Mouse (Mus musculus) kidney, adult 9 months (tissue): ENCODE measurements around the gene Ucp2.

Experiments used
- DNase-seq: peaks from one replicate; pipeline ENCODE4 v3.0.0; 2022

Ucp2 gene

DNA sequence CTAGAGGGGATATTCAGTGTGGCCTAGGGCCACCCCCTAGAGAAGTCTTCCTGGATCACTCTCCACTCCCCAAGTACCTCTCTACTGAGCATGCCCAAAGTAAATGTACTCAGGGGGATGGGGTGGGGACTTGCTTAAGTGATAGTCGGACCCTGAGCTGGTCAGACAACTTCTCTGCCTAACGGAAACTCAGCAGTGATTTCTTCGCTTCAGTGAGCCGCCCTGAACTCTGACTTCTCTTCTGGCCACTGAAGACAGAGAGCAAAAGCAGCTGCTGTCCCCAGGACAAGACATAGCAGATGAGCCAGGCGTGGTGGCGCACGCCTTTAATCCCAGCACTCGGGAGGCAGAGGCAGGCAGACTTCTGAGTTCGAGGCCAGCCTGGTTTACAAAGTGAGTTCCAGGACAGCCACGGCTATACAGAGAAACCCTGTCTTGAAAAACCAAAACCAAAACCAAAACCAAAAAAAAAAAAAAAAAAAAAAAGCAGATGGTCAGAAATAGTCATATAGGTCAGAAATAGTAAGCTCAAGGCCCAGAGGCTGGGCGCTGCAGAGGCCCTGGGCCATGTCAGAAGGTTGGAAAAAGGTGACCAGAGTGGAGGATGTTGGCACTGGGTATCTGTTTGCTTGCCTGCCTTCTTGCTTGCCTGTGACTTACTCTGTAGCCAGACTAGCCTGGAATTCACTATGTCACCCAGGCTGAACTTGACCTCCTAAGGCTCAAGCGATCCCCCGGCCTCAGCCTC, 11.8 kb downstream of the Ucp2 start:
- DNase-seq, result no peak

DNA sequence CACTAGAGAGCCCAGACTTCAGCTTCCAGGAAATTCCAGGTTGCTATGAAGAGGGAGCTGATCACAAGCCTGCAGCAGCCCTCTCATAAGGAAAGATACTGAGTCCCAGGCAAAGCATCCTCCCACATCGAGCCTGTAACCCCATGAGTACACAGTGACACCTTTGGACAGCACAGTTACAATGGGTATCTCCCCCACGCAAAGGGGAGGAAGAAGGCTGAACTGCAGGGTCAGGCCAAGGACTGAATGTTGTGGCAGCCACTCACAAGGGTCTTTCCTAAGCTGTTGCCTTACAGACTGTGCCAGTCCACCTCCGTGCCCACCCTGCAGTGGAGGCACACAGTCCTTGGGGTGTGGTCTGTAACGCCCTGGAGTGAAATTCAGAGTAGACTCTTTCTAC, 13.4 kb downstream of the Ucp2 start:
- DNase-seq, result no peak

DNA sequence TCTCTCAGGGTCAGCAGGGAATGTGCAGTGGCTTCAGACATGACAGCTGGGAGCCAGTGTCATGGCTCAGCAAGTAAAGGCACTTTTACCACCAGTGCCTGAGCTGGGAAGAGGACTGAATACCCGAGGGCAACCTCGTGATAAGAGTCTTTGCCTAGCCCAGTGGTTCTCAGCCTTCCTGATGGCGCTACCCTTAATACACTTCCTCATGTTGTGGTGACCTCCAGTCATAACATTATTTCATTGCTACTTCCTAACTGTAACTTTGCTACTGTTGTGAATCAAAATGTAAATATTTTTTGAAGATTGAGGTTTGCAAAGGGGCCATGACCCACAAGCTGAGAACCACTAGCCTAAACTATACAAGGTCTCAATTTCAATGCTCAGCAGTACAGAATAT, 15.5 kb downstream of the Ucp2 start:
- no peak for DNase-seq

DNA sequence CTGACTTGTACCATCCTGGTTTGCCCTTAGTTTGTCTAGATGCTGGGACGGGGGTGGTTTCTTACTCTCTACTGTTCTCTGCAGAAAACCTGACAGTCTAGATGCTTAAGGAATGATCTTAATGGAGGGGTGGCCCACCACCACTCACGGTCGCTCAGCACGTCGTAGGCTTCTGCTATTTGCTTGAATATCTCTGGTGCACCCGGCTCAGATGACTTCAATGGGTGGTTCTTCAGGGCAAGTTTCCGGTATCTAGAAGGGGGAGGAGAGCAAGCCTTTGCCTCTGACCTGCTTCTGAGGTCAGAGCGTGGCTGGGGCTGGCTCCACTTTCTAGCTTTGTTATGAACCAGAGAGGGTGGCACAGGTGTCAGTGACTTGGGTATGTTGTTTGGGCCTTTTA, 18.5 kb downstream of the Ucp2 start:
- no peak for DNase-seq

DNA sequence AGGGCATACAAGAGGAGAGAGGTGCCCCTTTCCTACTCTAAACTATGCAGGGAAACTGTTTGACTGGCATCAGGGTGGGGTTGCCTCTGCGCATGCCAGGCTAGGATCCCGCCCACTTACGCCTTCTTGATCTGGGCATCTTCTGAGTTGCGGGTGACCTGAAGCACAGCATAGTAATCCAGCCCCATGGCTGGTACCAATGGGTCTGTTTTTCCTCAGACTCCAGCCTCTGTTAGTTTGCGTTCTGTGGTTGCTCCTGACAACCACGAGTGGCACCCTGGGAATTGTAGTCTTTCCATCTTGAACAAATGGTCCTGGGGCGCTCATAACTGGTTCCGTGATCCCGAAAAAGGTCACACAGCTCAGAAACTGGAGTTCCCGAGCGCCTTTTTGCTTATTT, 21.4 kb downstream of the Ucp2 start, which contains the start of gene Dnajb13:
Gene Dnajb13, minus strand, starts transcription at position 388 of the 400 bp plus-strand sequence.
- DNase-seq, result no peak

DNA sequence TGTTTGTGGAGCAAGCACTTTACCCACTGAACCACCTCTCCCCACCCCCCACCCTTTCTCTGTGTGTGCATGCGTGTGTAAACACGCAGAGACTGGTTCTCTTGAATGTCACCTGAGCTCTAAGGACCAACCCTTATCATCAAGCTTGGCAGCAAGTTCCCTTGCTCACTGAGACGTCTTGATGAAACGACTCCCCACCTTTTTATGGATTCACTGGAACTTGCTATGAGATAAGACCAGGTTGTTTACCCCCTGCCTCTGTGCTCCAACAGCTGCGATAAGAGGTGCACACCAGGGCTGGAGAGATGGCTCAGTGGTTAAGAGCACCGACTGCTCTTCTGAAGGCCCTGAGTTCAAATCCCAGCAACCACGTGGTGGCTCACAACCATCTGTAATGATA, 27.1 kb downstream of the Ucp2 start:
- no peak for DNase-seq

DNA sequence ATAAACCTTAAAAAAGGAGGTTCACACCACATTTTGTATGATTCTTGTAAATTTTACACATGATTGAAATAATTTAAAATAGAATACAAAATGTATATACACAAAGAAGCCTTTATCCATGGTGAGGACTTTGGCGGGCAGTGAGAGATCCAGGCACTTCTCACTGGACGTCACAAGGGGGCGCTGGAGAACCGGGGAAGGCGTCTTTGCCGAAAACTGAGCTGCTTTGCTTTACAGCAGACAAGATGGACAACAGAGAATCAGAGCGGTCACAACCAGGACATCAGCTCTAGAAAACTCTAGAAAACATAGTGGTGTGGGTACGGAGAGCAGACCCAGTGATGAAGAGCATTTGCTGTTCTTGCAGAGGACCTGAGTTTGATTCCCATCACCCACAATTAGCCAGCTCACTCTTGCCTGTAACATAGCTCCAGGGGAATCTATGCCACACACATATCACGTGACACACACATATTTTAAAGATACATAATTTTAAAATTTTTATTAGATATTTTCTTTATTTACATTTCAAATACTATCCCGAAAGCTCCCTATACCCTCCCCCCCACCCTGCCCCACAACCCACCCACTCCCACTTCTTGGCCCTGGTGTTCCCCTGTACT, 27.6 kb downstream of the Ucp2 start:
- DNase-seq, result peak; percentile 78

DNA sequence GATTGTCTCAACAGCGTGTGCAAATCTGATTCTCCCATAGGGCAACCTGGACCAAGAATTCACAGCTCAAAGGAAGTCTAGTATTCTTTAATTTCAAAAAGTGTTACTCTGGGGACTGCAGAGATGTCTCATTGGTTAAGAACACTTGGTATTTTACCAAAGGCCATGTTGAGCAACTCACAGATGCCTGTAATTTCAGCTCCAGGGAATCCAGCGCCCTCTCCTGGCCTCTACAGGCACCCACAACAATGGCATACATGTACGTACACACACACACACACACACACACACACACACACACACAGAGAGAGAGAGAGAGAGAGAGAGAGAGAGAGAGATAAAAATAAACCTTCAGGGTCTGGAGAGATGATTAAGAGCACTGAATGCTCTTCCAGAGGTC, 29.1 kb downstream of the Ucp2 start:
- DNase-seq, result no peak

DNA sequence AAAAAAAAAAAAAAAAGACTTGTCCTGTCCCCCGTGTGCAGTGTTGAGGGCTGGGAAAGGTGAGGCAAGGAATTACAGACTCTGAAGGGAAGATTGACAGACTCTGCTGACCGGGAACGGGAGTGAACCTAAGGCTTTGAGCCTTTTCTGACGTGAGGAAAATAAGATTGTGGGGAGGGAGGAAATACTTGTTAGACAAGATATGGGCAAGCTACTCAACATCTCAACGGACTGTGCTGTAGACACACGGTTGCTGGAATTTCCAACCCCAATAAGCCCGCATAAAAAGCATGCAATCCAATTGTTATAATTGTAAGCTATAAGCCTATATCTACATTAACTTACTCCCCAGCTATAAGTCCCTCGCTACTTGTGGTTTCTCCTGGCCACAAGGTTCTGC, 31.5 kb downstream of the Ucp2 start:
- DNase-seq, result no peak

DNA sequence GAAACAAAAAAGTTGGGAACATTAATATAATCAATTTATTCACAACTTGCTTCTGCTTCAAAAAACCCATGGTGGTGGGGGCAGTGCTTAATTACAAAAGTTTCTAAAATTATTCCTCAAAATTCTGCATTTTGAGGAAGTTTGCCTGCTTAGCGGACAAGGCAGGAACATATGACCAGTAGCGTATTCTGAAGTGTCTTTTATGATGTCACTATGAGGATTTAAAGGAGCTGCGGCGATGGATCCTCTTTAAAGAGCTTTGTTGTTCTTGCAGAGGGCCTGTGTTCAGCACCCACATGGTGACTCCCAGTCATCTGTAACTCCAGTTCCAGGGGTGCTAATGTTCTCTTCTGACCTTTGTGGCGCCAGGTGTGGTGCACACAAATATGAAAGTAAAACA, 37.6 kb downstream of the Ucp2 start:
- no peak for DNase-seq

DNA sequence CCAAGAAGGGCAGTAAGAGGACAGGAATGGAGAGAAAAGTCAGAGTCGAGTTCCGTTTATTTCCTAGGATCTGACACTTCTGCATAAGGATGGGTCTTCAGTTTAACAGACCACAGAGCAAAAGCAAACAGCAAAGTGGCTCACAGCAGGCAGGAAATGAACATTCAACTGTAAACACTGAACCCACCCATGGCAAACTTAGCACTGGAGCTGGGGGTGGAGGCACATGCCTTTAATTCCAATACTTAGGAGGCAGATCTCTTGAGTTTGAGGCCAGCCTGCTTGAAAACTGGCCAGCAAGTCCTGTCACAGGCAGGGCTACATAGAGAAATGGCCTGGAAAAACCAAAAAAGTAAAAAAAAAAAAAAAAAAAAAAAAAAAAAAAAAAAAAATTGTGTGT, 40.4 kb downstream of the Ucp2 start:
- no peak for DNase-seq

DNA sequence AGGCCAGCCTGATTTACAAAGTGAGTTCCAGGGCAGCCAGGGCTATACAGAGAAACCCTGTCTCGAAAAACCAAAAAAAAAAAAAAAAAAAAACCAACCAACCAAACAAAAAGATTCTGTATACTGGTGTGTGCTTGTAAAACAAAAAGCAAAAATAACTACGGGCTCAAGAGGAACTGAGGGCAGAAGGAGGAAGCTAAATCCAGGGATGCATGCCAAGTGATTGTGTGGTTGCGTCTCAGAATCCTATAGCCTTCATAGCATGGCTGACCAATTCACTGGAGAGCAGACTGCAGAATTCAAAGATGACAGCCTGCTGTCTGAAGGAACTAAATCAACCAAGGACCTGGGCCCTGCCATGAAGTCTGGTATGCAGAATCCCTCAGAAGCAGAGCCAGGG, 41.1 kb downstream of the Ucp2 start:
- no peak for DNase-seq

DNA sequence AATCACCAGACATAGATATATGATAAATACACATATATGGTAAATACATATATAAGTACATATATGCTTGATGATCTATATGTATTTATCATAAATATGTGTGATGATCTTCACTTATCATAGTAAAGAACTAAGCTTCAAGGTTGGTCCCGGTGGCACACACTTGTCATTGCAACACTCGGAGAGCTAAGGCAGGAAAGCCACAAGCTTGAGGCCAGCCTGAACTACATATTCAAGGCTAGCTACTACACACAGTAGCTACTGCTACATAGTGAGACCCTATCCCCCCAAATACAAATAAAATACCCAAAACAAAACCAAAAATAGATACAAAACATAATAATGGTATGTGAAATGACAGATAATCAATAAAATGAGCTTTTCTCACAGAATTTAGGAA, 42.7 kb downstream of the Ucp2 start:
- no peak for DNase-seq

DNA sequence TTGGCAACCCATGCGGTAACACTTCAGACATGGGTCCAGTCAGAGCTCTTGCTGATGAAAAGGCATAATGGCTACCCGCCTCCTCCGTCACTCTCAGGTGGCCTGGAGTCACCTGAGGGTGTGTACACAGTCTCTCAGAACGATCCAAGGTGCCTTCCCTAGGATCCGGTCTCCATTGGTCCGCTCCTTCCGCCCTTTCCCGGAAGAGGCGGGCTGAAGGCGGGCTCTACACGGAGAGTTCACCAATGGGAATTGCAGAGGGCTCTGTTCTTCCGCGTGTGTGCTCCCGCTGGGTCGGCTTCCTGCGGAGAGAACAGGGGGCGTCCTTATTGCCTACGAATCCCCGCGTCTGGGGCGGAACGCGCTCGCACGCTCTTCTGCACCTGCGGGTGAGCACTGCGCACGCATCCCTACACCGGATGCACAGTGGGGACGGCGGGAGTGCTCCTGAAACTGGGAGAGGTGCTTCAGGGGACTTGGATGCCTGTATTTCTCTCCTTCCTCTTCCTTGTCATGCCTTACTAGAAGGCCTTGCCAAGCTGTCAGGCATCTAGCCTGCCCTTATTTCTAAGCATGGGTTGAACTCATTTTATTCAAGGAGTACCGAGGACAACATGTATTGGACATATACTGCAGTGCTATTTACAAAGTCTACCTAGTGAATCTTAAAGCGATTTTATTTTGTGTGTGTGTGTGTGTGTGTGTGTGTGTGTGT, 43.8 kb downstream of the Ucp2 start, which contains the start of gene Coa4:
Gene Coa4, plus strand, starts transcription at position 268 of the 715 bp plus-strand sequence.
- DNase-seq, result peak; percentile 90

DNA sequence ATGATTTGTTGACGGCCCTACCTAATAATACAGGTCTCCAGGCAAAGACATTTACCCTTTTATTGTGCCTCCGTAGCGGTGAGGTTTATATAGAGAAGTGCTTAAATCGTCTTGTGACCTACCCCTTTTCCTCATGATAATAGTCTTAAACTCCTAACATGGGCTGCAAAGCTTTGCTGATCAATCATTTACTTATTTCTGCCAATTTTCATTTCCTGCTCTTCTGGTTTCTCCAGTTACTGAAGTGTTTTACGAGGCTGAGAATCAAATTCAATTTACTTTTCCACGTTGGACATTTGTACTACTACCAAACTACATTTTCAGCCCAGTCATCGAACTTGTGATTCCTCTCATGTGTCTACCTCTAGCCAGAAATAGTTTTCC, 44.4 kb downstream of the Ucp2 start:
- DNase-seq, result peak; percentile 36

DNA sequence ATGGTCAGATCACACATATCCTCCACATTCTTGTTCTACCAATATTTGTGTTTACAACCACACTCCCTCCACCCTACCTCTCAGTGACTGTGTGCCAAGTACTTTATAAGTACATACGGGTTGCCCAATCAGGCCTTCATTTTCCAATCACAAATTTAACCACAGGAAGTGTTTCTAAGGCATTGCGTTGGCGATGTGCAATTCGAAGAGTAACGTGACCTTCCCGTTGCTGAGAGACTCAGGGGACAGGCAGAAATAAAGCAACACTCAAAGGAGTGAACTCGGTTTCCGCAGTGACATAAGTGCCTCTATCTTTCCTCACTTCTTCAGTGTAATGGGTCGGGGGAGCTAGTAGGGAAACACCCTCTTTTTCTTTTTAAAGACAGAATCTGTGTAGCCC, 46.4 kb downstream of the Ucp2 start:
- DNase-seq, result no peak

DNA sequence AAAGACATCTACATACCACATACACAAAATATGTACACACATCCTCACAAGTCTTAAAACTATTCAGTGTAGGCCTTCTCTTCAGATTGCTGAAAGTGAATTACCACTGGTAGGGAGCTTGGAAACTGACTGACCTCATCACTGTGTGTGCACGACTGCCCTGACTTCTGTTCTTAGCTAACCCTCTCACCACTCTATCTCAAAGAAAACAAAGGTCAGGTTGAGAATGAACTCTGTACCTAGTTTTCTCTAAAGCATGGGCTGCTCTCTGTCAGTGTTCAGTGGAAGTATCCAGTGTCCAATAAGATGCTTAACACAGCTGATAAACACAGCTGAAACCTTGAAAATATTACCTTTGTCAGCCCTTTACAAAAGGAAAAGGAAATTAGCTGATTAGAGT, 51.3 kb downstream of the Ucp2 start:
- peak; percentile 43 for DNase-seq

DNA sequence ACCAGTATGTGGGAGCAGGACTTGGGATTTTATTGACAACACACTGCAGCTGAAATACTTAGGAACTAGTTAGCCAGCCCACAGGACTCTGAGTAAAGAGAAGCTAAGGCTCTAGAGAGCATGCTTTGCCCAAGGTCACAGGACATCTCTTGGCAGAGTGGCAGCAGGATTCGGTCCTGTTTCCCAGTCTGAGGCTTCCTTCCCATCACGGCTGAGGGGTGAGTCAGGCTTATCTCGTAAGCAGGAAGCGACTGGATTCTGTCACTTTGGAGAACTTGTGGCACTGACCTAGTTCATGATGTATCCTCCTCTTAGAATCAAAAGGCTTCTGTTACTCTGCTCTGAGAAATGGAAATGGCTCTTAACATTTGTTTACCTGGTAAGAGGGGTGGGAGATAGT, 54.5 kb downstream of the Ucp2 start:
- DNase-seq, result no peak

DNA sequence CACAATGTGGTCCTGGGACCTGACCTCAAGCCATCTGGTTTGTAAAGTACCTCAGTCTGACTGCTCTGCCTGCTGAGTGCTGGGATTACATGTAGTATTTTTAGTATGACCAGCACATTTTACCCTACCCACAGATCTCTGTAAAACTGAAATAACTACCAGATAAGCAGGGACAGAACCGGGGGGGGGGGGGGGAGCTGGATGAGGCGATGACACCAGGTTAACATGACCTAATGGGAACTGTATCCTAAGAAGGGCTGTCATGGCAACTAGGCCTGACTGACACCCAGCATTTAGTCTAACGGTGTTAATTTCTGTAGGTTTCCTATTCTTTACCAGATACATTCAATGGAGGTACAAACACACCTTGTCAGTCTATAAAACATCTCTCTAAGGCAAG, 56.7 kb downstream of the Ucp2 start:
- DNase-seq, result no peak

DNA sequence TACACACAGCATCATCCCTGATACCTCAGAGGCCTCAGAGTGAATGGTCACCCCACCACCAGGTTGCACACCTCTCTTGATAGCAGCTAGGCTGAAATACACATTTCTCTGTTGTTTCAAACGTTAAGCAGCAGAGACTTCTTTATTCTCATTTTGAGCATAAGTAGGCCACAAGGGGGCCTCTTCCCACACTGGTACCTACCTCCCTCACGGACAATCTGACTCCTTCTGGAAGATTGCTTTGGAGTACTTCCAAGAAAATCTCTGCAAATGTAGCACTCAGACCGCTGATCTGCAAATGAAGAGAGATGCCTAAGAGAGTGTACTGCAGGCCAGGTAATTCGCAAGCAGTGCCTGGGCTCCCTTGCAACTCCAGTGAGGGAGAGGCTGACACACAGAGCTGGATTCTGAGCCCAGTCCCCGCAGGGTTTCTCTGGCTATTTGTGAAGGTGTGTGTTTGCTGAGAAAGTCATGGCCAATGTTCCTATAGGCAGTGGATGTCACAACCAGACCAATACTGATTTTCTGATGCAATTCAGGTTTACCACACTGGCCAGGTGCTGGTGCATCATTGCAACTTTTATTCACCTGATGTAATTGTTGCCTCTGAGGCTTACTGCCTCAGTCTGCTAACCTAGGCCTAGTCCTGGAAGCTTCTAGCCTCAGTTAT, 57.3 kb downstream of the Ucp2 start:
- peak; percentile 43 for DNase-seq
